Mouse (Mus musculus): Measurements from ENCODE around the gene Uts2r.

- TF ChIP-seq EP300 (IDR thresholded peaks at IDR 0.05) (no peak), CTCF (IDR thresholded peaks at IDR 0.05) (no peak)
Observed at GRCm38 (mm10) chr11:121174234-121174633, 14.2 kb downstream of the Uts2r start.
